Mouse (Mus musculus) heart, adult 2 months (tissue): ENCODE results near the gene Gtf3c5.

Source experiments
- CTCF ChIP-seq: fragments of 200-600 bp; IDR thresholded peaks from 2 replicates; pipeline ENCODE4 v1.8.1; 2022; ENCODE audit warnings: antibody characterized with exemption, mild to moderate bottlenecking, moderate library complexity
- POLR2A ChIP-seq: fragments of 200-500 bp; IDR thresholded peaks from 2 replicates; pipeline ENCODE4 v1.6.1; 2011; ENCODE audit warnings: mild to moderate bottlenecking, low read depth, low read length, control low read depth; ENCODE audit not compliant: insufficient read depth

DNA sequence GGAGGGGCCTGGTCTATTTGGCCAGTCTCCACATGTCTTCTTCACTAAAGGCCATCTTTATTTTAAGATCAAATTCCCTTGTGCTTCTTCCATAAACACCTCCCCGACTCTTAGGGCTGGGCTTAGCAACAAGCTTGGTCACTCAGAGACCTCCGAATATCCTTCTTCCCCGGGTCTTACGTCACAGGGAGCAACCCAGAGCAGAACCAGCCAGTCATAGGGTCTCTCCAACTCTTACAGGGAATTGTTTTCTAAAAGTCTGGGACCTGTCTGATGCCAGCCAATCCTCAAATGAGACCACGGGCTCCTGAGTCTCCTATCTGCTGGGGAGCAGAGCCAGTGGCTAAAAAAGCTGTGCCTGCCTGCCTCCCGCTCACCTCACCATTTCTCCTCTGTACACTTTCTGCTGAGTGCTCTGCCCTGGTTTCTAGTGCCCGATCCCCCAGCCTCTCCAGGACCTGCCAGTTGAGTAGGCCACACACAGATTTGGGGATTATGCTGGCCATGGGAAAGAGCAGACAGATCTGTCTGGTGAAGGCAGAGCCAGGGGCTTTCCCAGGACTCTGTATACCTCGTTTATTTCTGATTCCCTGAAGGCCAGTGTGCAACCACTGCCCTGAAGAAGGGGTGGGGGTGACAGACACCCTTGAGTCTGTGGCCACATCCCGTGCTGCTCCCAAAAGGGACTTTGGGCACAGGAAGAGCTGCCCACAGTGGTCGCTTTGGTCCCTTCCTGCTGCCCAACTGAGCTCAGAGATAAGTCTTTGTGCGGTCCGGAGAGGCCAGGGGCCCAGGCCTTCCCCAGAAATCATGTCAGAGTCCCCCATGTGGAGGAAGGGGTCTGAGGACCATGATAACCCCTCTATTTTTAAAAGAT, 15.4 kb upstream of the Gtf3c5 start:
- TF ChIP-seq CTCF (no peak), POLR2A (no peak)
